Mouse (Mus musculus): Measurements from ENCODE around the gene Spire2.

DNA sequence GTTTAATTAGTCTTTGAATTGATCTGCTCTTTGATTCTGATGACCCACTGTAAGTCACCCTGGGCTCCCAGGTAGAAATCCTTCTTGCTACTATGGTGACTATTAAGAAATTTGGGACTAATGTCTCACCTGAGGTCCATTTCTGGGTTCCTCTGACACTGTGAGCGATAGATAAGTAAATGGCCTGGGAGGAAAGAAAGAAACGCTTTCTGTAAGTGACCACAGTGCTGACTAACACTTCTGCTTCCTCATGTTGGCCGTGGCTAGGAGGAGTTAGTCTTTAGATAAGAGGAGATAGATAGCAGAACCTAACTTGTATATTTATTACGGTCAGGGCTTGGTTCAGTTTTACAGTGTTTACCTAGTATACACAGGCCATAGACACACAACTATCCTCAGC, 3.2 kb upstream of the Spire2 start:
- TF ChIP-seq CTCF (IDR thresholded peaks at IDR 0.05; ENCODE audit: borderline replicate concordance, extremely low read depth, insufficient read depth, insufficient read length), result no peak
- no peak for TF ChIP-seq POLR2A (IDR thresholded peaks at IDR 0.05; ENCODE audit: borderline replicate concordance, extremely low read depth, insufficient read depth, insufficient read length, poor library complexity, severe bottlenecking)

Measured in brain, embryonic 14.5 days (tissue).